Mouse (Mus musculus) embryonic facial prominence, embryonic 12.5 days (tissue): ENCODE results near the gene Reep1. TPM values are rescaled to one million over a fixed set of nuclear protein-coding genes. Genes with fewer than 3 reads are reported as not detected.
A peak's percentile ranks its signal among the peaks of the same experiment; 100 is the strongest.

Experiments used
- ATAC-seq: fragments of 200-750 bp; cut with Nextera tagmentation; 2 replicates; pipeline ENCODE4 v1.8.0; 2017; ENCODE audit not compliant: insufficient number of reproducible peaks, insufficient read depth, low FRiP score, low TSS enrichment
- H3K27ac ChIP-seq: fragments of 300-500 bp; sonication (generic); 2 replicates; pipeline ENCODE4 v1.5.1; 2016; ENCODE audit warnings: mild to moderate bottlenecking
- H3K27me3 ChIP-seq: fragments of 300-500 bp; sonication (generic); 2 replicates; pipeline ENCODE4 v1.6.1; 2016; ENCODE audit warnings: mild to moderate bottlenecking, moderate library complexity
- H3K36me3 ChIP-seq: fragments of 300-500 bp; sonication (generic); 2 replicates; pipeline ENCODE4 v1.6.1; 2016; ENCODE audit warnings: mild to moderate bottlenecking
- H3K4me1 ChIP-seq: fragments of 300-500 bp; sonication (generic); 2 replicates; pipeline ENCODE4 v1.6.1; 2016
- H3K4me2 ChIP-seq: fragments of 300-500 bp; sonication (generic); replicated peaks from 2 replicates; pipeline ENCODE4 v1.6.1; 2016; ENCODE audit warnings: mild to moderate bottlenecking, moderate library complexity
- H3K4me3 ChIP-seq: fragments of 300-500 bp; sonication (generic); 2 replicates; pipeline ENCODE4 v1.5.1; 2016; ENCODE audit warnings: mild to moderate bottlenecking
- H3K9ac ChIP-seq: fragments of 300-500 bp; sonication (generic); 2 replicates; pipeline ENCODE4 v1.6.1; 2016; ENCODE audit warnings: mild to moderate bottlenecking, moderate library complexity
- H3K9me3 ChIP-seq: fragments of 300-500 bp; sonication (generic); 2 replicates; pipeline ENCODE4 v1.6.1; 2016; ENCODE audit warnings: mild to moderate bottlenecking, moderate library complexity
- WGBS: fragments of 180-500 bp; shearing (Covaris S2); methylation state at CpG from one replicate; pipeline ENCODE4 v1.1.7; 2016; 5-methylcytosine and 5-hydroxymethylcytosine counted together
- polyA plus RNA-seq: library from polyadenylated mRNA; unstranded; fragments of >200 nt; fragmentation: Nextera tagmentation; extraction: Ambion mirVana; gene quantifications from 2 replicates; pipeline ENCODE4 v1.2.1, GENCODE M21; 2016

Gene Reep1
- polyA plus RNA-seq, 1 experiment from 2014 or later = 17.6 TPM

GRCm38 (mm10) chr6:71791771-71792170 lies 84.4 kb downstream of the Reep1 start:
- no peak overlapping the region for H3K4me3 ChIP-seq
- WGBS = 83% methylated on average over 6 of the region's 6 CpGs
- no peak overlapping the region for H3K9ac ChIP-seq
- H3K36me3 ChIP-seq = no peaks in the 10 kb centered on the region
- no peaks in the 10 kb centered on the region for H3K4me1 ChIP-seq
- no peaks in the 10 kb centered on the region for H3K9me3 ChIP-seq
- H3K27me3 ChIP-seq = no peaks in the 10 kb centered on the region
- H3K27ac ChIP-seq = no peak overlapping the region
- no peak overlapping the region for H3K4me2 ChIP-seq
- no peak for ATAC-seq

- Histone ChIP-seq H3K4me3 (no peak overlapping the region), H3K27me3 (no peaks in the 10 kb centered on the region), H3K4me2 (no peak overlapping the region), H3K9ac (no peak overlapping the region), H3K27ac (no peak overlapping the region), H3K9me3 (no peaks in the 10 kb centered on the region), H3K36me3 (no peaks in the 10 kb centered on the region), H3K4me1 (no peaks in the 10 kb centered on the region)
- 68% methylated on average over 3 of the region's 3 CpGs for WGBS
- ATAC-seq = no peak
These were observed 92.0 kb downstream of the Reep1 start for GRCm38 (mm10) chr6:71799391-71799790.

- H3K27ac ChIP-seq = no peak overlapping the region
- no peak for ATAC-seq
- H3K4me1 ChIP-seq = no peaks in the 10 kb centered on the region
- H3K4me2 ChIP-seq = no peak overlapping the region
- no peak overlapping the region for H3K9ac ChIP-seq
- 58% methylated on average over 7 of the region's 7 CpGs for WGBS
- H3K4me3 ChIP-seq = no peak overlapping the region
- no peaks in the 10 kb centered on the region for H3K9me3 ChIP-seq
- no peaks in the 10 kb centered on the region for H3K27me3 ChIP-seq
- H3K36me3 ChIP-seq = no peaks in the 10 kb centered on the region
These were observed 93.8 kb downstream of the Reep1 start for GRCm38 (mm10) chr6:71801011-71801713.

DNA sequence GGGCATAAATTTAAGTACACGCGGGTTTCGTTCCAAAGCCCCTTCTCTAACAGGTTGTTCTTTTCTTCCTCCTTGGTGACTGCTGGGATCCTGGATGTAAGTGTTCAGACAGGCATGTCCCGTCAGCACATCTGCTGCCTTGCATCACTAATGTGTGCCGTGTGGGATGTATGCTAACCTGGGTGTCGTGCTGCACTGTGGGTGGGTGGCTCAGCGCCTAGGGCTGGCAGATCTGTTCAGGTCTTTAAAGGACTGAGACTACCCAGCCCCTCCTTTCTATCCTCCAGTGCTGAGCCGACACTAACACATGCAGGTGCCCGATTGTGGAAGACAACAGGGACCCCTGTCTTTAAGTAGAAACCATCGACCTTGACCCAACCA lies 94.3 kb downstream of the Reep1 start:
- WGBS = 76% methylated on average over 10 of the region's 10 CpGs
- Histone ChIP-seq H3K4me2 (no peak overlapping the region), H3K4me1 (no peaks in the 10 kb centered on the region), H3K27ac (no peak overlapping the region), H3K9me3 (no peaks in the 10 kb centered on the region), H3K27me3 (no peaks in the 10 kb centered on the region), H3K9ac (no peak overlapping the region), H3K4me3 (no peak overlapping the region), H3K36me3 (no peaks in the 10 kb centered on the region)
- no peak for ATAC-seq

DNA sequence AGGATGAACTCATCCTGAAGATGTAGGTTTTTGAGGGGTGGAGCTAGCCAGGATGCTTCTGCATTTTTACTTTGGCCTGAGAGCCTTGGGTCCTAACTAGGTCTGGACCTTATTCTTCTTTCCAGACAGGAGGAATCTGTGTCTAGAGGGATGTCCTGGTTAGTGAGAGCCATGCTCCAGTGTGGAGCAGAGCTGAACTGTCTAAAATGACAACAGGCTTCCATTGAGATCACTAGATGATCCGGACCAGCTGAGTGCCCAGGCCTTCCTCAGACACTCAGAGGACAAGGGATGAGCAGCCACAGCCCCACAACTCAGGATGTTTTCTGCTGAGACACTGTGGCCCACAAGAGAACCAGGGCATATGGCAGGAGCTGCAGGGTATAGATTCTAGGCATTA lies 96.2 kb downstream of the Reep1 start:
- Histone ChIP-seq H3K27ac (no peak overlapping the region), H3K4me1 (no peaks in the 10 kb centered on the region), H3K36me3 (no peaks in the 10 kb centered on the region), H3K4me3 (no peak overlapping the region), H3K4me2 (no peak overlapping the region), H3K9me3 (no peaks in the 10 kb centered on the region), H3K27me3 (no peaks in the 10 kb centered on the region), H3K9ac (no peak overlapping the region)
- WGBS = 95% methylated on average over 1 of the region's 1 CpGs
- peak; percentile 30; the same call in 1 of the 2 replicates for ATAC-seq

- H3K4me3 ChIP-seq = no peak overlapping the region
- H3K4me2 ChIP-seq = no peak overlapping the region
- no peak overlapping the region for H3K9ac ChIP-seq
- no peaks in the 10 kb centered on the region for H3K9me3 ChIP-seq
- H3K27ac ChIP-seq = no peak overlapping the region
- H3K36me3 ChIP-seq = no peaks in the 10 kb centered on the region
- no peaks in the 10 kb centered on the region for H3K4me1 ChIP-seq
- WGBS = 27% methylated on average over 12 of the region's 12 CpGs
- H3K27me3 ChIP-seq = no peaks in the 10 kb centered on the region
- ATAC-seq = peak; percentile 88; the same call in 1 of the 2 replicates
These were observed 96.9 kb downstream of the Reep1 start for GRCm38 (mm10) chr6:71804061-71804829.

- Histone ChIP-seq H3K27me3 (no peaks in the 10 kb centered on the region), H3K4me1 (no peaks in the 10 kb centered on the region), H3K9ac (no peak overlapping the region), H3K4me2 (no peak overlapping the region), H3K27ac (no peak overlapping the region), H3K4me3 (no peak overlapping the region), H3K36me3 (peaks cover 3% of the 10 kb centered on the region; the same call in 1 of the 2 replicates), H3K9me3 (no peaks in the 10 kb centered on the region)
- ATAC-seq = no peak
- WGBS = 64% methylated on average over 1 of the region's 1 CpGs
These were observed 99.4 kb downstream of the Reep1 start for GRCm38 (mm10) chr6:71806713-71807112.

DNA sequence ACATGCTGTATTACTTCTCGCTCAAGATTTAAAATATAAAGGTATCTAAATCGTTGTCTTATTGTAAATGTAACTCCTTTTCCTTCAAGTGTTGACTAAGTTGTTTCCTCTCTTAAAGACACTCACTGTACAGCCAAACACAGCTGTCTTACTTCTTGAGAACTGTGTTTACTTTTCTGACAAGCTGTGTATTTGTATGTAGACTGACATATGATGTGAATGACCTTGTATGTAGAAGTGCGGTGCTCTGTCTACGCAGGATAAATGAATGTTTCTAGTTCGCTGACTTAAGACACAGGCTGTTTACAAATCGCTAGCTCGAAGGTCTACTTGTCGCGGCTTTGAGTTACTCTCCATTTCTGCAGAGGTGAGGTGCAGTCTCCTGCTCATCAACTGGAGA lies 102.5 kb downstream of the Reep1 start:
- no peaks in the 10 kb centered on the region for H3K4me1 ChIP-seq
- 92% methylated on average over 9 of the region's 9 CpGs for WGBS
- H3K27ac ChIP-seq = no peak overlapping the region
- H3K27me3 ChIP-seq = no peaks in the 10 kb centered on the region
- peaks cover 17% of the 10 kb centered on the region for H3K36me3 ChIP-seq
- no peak overlapping the region for H3K4me2 ChIP-seq
- no peak for ATAC-seq
- H3K9ac ChIP-seq = no peak overlapping the region
- no peak overlapping the region for H3K4me3 ChIP-seq
- no peaks in the 10 kb centered on the region for H3K9me3 ChIP-seq

- Histone ChIP-seq H3K4me1 (no peaks in the 10 kb centered on the region), H3K9ac (no peak overlapping the region), H3K4me3 (no peak overlapping the region), H3K9me3 (no peaks in the 10 kb centered on the region), H3K36me3 (peaks cover 44% of the 10 kb centered on the region), H3K27ac (no peak overlapping the region), H3K27me3 (no peaks in the 10 kb centered on the region), H3K4me2 (no peak overlapping the region)
- no peak for ATAC-seq
- WGBS = 91% methylated on average over 2 of the region's 2 CpGs
These were observed 105.5 kb downstream of the Reep1 start for GRCm38 (mm10) chr6:71812820-71813219.

DNA sequence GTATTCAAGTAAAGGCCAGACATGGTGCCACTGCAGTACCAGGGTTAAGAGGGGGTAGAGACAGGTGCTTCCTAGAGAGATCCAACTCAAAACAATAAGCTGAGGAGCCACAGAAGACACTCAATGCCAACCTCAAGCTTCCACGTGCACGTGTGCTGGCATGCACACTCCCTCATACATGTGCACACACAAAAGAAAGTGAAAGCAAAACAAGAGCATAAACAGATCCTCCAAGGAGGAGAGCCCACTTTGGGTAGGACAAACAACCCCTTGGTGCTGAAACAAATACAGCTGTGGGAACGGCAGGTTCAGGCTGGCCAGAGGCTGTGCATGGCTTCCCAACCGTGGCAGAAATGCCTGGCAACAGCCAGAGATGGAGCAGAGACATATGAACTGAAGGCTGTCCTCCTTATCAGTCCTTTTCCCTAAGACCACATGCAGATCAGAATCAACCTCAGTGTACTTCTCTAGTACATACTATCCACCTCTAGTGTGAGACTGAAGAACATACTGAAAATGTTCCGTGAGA lies 112.5 kb downstream of the Reep1 start:
- H3K9me3 ChIP-seq = no peaks in the 10 kb centered on the region
- no peak overlapping the region for H3K4me3 ChIP-seq
- peaks cover 9% of the 10 kb centered on the region; the same call in 1 of the 2 replicates for H3K4me1 ChIP-seq
- H3K27me3 ChIP-seq = no peaks in the 10 kb centered on the region
- H3K36me3 ChIP-seq = peaks cover 37% of the 10 kb centered on the region
- no peak overlapping the region for H3K27ac ChIP-seq
- ATAC-seq = no peak
- no peak overlapping the region for H3K9ac ChIP-seq
- H3K4me2 ChIP-seq = no peak overlapping the region
- 91% methylated on average over 5 of the region's 5 CpGs for WGBS

- Histone ChIP-seq H3K9me3 (no peaks in the 10 kb centered on the region), H3K36me3 (peaks cover 6% of the 10 kb centered on the region), H3K9ac (peak overlapping the region; percentile 60), H3K4me1 (peaks cover 9% of the 10 kb centered on the region; the same call in 1 of the 2 replicates), H3K4me2 (peak overlapping the region; percentile 70), H3K27ac (no peak overlapping the region), H3K27me3 (no peaks in the 10 kb centered on the region), H3K4me3 (peak overlapping the region; percentile 63)
- peak; percentile 43; the same call in 1 of the 2 replicates for ATAC-seq
- WGBS = 2% methylated on average over 7 of the region's 7 CpGs
These were observed 115.7 kb downstream of the Reep1 start for GRCm38 (mm10) chr6:71823085-71823484.

DNA sequence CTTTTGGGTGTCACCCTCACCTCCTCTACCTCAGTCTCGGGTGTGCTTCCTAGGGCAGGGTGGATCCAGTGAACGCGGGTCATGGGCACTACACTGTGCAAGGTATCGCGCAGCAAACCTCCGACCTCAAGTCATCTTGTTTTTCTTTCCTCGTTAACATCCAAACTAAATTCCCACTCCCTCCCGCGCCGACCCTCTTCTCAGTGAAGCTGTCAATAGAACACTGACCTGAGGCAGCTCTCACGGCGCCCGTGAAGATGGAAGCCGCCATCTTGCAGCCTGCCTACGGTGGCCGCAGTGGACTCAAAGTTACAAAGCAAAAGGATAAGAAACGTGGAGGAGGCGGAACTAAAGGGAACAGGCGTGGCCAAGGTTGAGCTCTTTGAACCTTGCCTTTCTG lies 116.1 kb downstream of the Reep1 start:
- H3K27ac ChIP-seq = no peak overlapping the region
- H3K4me1 ChIP-seq = peaks cover 9% of the 10 kb centered on the region; the same call in 1 of the 2 replicates
- WGBS = under 1% methylated on average over 19 of the region's 19 CpGs
- peak; percentile 88 for ATAC-seq
- no peaks in the 10 kb centered on the region for H3K9me3 ChIP-seq
- no peaks in the 10 kb centered on the region for H3K27me3 ChIP-seq
- peak overlapping the region; percentile 70 for H3K4me2 ChIP-seq
- peaks cover 2% of the 10 kb centered on the region for H3K36me3 ChIP-seq
- peak overlapping the region; percentile 63 for H3K4me3 ChIP-seq
- peak overlapping the region; percentile 60 for H3K9ac ChIP-seq
